Mouse (Mus musculus) forebrain, embryonic 14.5 days (tissue): ENCODE measurements at regions not wholly inside any gene's neighbourhood (a gene's known extent, or its start where the extent isn't known, plus 50 kb on each side); places are given as distances from the start of the nearest gene placed in this dataset.

Source experiments
- ATAC-seq: fragments of 200-750 bp; cut with Nextera tagmentation; 2 replicates; pipeline ENCODE4 v1.8.0; 2017; ENCODE audit warnings: mild to moderate bottlenecking, moderate library complexity
- DNase-seq: peaks from one replicate; pipeline ENCODE4 v3.0.0-alpha.2; 2015; ENCODE audit warnings: low spot score
- H3K27ac ChIP-seq: fragments of 300-500 bp; sonication (generic); 2 replicates; pipeline ENCODE4 v1.5.1; 2014; ENCODE audit warnings: low read depth, mild to moderate bottlenecking, control low read depth, low read length, moderate library complexity
- H3K27me3 ChIP-seq: fragments of 300-500 bp; sonication (generic); replicated peaks from 2 replicates; pipeline ENCODE4 v1.6.1; 2014; ENCODE audit warnings: low read length, control low read depth, mixed read lengths; ENCODE audit not compliant: control insufficient read depth, insufficient read depth
- H3K36me3 ChIP-seq: fragments of 300-500 bp; sonication (generic); 2 replicates; pipeline ENCODE4 v1.6.1; 2014; ENCODE audit warnings: low read length, control low read depth; ENCODE audit not compliant: control insufficient read depth, insufficient read depth
- H3K4me1 ChIP-seq: fragments of 300-500 bp; sonication (generic); 2 replicates; pipeline ENCODE4 v1.6.1; 2014; ENCODE audit warnings: antibody characterized with exemption, low read length, control low read depth; ENCODE audit not compliant: control insufficient read depth, insufficient read depth
- H3K4me2 ChIP-seq: fragments of 300-500 bp; sonication (generic); 2 replicates; pipeline ENCODE4 v1.6.1; 2014; ENCODE audit warnings: mild to moderate bottlenecking, control low read depth, low read length
- H3K4me3 ChIP-seq: fragments of 300-500 bp; sonication (generic); 2 replicates; pipeline ENCODE4 v1.5.1; 2014; ENCODE audit warnings: low read depth, low read length, control low read depth
- H3K9ac ChIP-seq: fragments of 300-500 bp; sonication (generic); 2 replicates; pipeline ENCODE4 v1.6.1; 2014; ENCODE audit warnings: mild to moderate bottlenecking, low read length, control low read depth, moderate library complexity
- H3K9me3 ChIP-seq: fragments of 300-500 bp; sonication (generic); replicated peaks from 2 replicates; pipeline ENCODE4 v1.6.1; 2016; ENCODE audit warnings: low read length, control low read depth, mixed read lengths; ENCODE audit not compliant: control insufficient read depth
- WGBS: fragments of 180-500 bp; shearing (Covaris S2); extraction: QIAGEN DNeasy Blood & Tissue Kit; methylation state at CpG from one replicate; pipeline ENCODE4 v1.1.7; 2014; 5-methylcytosine and 5-hydroxymethylcytosine counted together

GRCm38 (mm10) chr11:63276641-63277040 lies 147.9 kb downstream of the Pmp22 start:
- no peak for DNase-seq
- no peaks in the 10 kb centered on the region for H3K9me3 ChIP-seq
- H3K36me3 ChIP-seq: no peaks in the 10 kb centered on the region
- no peak for ATAC-seq
- H3K4me2 ChIP-seq: no peak overlapping the region
- H3K27me3 ChIP-seq: no peaks in the 10 kb centered on the region
- H3K27ac ChIP-seq: no peak overlapping the region
- no peak overlapping the region for H3K9ac ChIP-seq
- no peak overlapping the region for H3K4me3 ChIP-seq
- WGBS: 96% methylated on average over 5 of the region's 5 CpGs
- no peaks in the 10 kb centered on the region for H3K4me1 ChIP-seq

GRCm38 (mm10) chr11:63281839-63282238 lies 153.1 kb downstream of the Pmp22 start:
- Histone ChIP-seq H3K27ac (no peak overlapping the region), H3K36me3 (no peaks in the 10 kb centered on the region), H3K4me3 (no peak overlapping the region), H3K9ac (no peak overlapping the region), H3K4me1 (no peaks in the 10 kb centered on the region), H3K4me2 (no peak overlapping the region), H3K27me3 (no peaks in the 10 kb centered on the region), H3K9me3 (no peaks in the 10 kb centered on the region)
- ATAC-seq: no peak
- no peak for DNase-seq
- 92% methylated on average over 5 of the region's 5 CpGs for WGBS

GRCm38 (mm10) chr11:63282541-63282940 lies 153.8 kb downstream of the Pmp22 start:
- Histone ChIP-seq H3K9me3 (no peaks in the 10 kb centered on the region), H3K27ac (no peak overlapping the region), H3K4me3 (no peak overlapping the region), H3K4me1 (no peaks in the 10 kb centered on the region), H3K9ac (no peak overlapping the region), H3K36me3 (no peaks in the 10 kb centered on the region), H3K4me2 (no peak overlapping the region), H3K27me3 (no peaks in the 10 kb centered on the region)
- no peak for DNase-seq
- WGBS: 91% methylated on average over 10 of the region's 10 CpGs
- no peak for ATAC-seq

- H3K4me2 ChIP-seq: no peak overlapping the region
- no peaks in the 10 kb centered on the region for H3K9me3 ChIP-seq
- no peak overlapping the region for H3K4me3 ChIP-seq
- DNase-seq (no peak), ATAC-seq (no peak)
- H3K36me3 ChIP-seq: no peaks in the 10 kb centered on the region
- H3K4me1 ChIP-seq: no peaks in the 10 kb centered on the region
- H3K9ac ChIP-seq: no peak overlapping the region
- H3K27me3 ChIP-seq: no peaks in the 10 kb centered on the region
- WGBS: 66% methylated on average over 2 of the region's 2 CpGs
- no peak overlapping the region for H3K27ac ChIP-seq
These were observed 157.2 kb downstream of the Pmp22 start for GRCm38 (mm10) chr11:63286026-63286425.

GRCm38 (mm10) chr11:63287766-63288165 lies 159.0 kb downstream of the Pmp22 start:
- no peaks in the 10 kb centered on the region for H3K27me3 ChIP-seq
- H3K4me1 ChIP-seq: no peaks in the 10 kb centered on the region
- ATAC-seq (no peak), DNase-seq (no peak)
- WGBS: 40% methylated on average over 2 of the region's 2 CpGs
- H3K36me3 ChIP-seq: no peaks in the 10 kb centered on the region
- H3K4me2 ChIP-seq: no peak overlapping the region
- no peak overlapping the region for H3K4me3 ChIP-seq
- H3K27ac ChIP-seq: no peak overlapping the region
- no peaks in the 10 kb centered on the region for H3K9me3 ChIP-seq
- H3K9ac ChIP-seq: no peak overlapping the region

- H3K4me3 ChIP-seq: no peak overlapping the region
- no peak overlapping the region for H3K9ac ChIP-seq
- no peaks in the 10 kb centered on the region for H3K36me3 ChIP-seq
- H3K9me3 ChIP-seq: no peaks in the 10 kb centered on the region
- no peaks in the 10 kb centered on the region for H3K4me1 ChIP-seq
- no peaks in the 10 kb centered on the region for H3K27me3 ChIP-seq
- no peak overlapping the region for H3K27ac ChIP-seq
- WGBS: 96% methylated on average over 13 of the region's 13 CpGs
- ATAC-seq: no peak
- no peak for DNase-seq
- H3K4me2 ChIP-seq: no peak overlapping the region
These were observed 161.8 kb downstream of the Pmp22 start for GRCm38 (mm10) chr11:63290618-63291017.

GRCm38 (mm10) chr11:63293485-63293884 lies 164.7 kb downstream of the Pmp22 start:
- ATAC-seq: no peak
- DNase-seq: no peak
- H3K4me1 ChIP-seq: no peaks in the 10 kb centered on the region
- no peak overlapping the region for H3K9ac ChIP-seq
- no peak overlapping the region for H3K4me2 ChIP-seq
- H3K27ac ChIP-seq: no peak overlapping the region
- no peaks in the 10 kb centered on the region for H3K9me3 ChIP-seq
- 77% methylated on average over 4 of the region's 4 CpGs for WGBS
- no peak overlapping the region for H3K4me3 ChIP-seq
- no peaks in the 10 kb centered on the region for H3K36me3 ChIP-seq
- no peaks in the 10 kb centered on the region for H3K27me3 ChIP-seq

- no peaks in the 10 kb centered on the region for H3K36me3 ChIP-seq
- DNase-seq (no peak), ATAC-seq (no peak)
- peaks cover 5% of the 10 kb centered on the region; the same call in 1 of the 2 replicates for H3K4me1 ChIP-seq
- H3K9ac ChIP-seq: no peak overlapping the region
- H3K9me3 ChIP-seq: no peaks in the 10 kb centered on the region
- WGBS: 92% methylated on average over 3 of the region's 3 CpGs
- H3K27me3 ChIP-seq: no peaks in the 10 kb centered on the region
- no peak overlapping the region for H3K4me3 ChIP-seq
- H3K4me2 ChIP-seq: no peak overlapping the region
- H3K27ac ChIP-seq: no peak overlapping the region
These were observed 165.7 kb downstream of the Pmp22 start for GRCm38 (mm10) chr11:63294476-63294875.

GRCm38 (mm10) chr11:63296476-63296875 lies 167.7 kb downstream of the Pmp22 start:
- H3K9me3 ChIP-seq: no peaks in the 10 kb centered on the region
- WGBS: 83% methylated on average over 3 of the region's 3 CpGs
- no peak overlapping the region for H3K27ac ChIP-seq
- H3K36me3 ChIP-seq: no peaks in the 10 kb centered on the region
- H3K4me3 ChIP-seq: no peak overlapping the region
- ATAC-seq: no peak
- no peak for DNase-seq
- no peaks in the 10 kb centered on the region for H3K27me3 ChIP-seq
- H3K4me1 ChIP-seq: peaks cover 13% of the 10 kb centered on the region; the same call in 1 of the 2 replicates
- H3K4me2 ChIP-seq: no peak overlapping the region
- no peak overlapping the region for H3K9ac ChIP-seq
